Mouse (Mus musculus) cerebellum, postnatal 10 days (tissue): ENCODE results near the gene Jade2.

ENCODE experiments used
- DNase-seq, 2 experiments: peaks; one replicate each; pipeline ENCODE4 v3.0.0; 2021; ENCODE audit warnings: mixed read lengths in 2 of 2

Gene Jade2

GRCm38 (mm10) chr11:51856616-51857080, 805 bp downstream of the Jade2 start:
- peak; percentile 56 to 62 for DNase-seq

GRCm38 (mm10) chr11:51855818-51856615, 1.4 kb downstream of the Jade2 start:
- DNase-seq = peak; percentile 77 to 82

GRCm38 (mm10) chr11:51854981-51855817, 2.3 kb downstream of the Jade2 start:
- peak; percentile 89 to 91 for DNase-seq

- DNase-seq = no peak
Measured at GRCm38 (mm10) chr11:51852595-51852994, 4.9 kb downstream of the Jade2 start.

- DNase-seq = no peak
Measured at GRCm38 (mm10) chr11:51852091-51852521, 5.3 kb downstream of the Jade2 start.

- DNase-seq = no peak
Measured at GRCm38 (mm10) chr11:51850741-51851330, 6.6 kb downstream of the Jade2 start.

- no peak for DNase-seq
Measured at GRCm38 (mm10) chr11:51848324-51848723, 9.1 kb downstream of the Jade2 start.

GRCm38 (mm10) chr11:51847902-51848301, 9.6 kb downstream of the Jade2 start:
- DNase-seq = no peak

- DNase-seq = no peak
Measured at GRCm38 (mm10) chr11:51845981-51846883, 11.2 kb downstream of the Jade2 start.

- DNase-seq = peak in 1 of 2 experiments; percentile 30
Measured at GRCm38 (mm10) chr11:51844529-51845098, 12.8 kb downstream of the Jade2 start.

GRCm38 (mm10) chr11:51843898-51844297, 13.6 kb downstream of the Jade2 start:
- no peak for DNase-seq

- DNase-seq = no peak
Measured at GRCm38 (mm10) chr11:51843168-51843567, 14.3 kb downstream of the Jade2 start.

GRCm38 (mm10) chr11:51841149-51841548, 16.3 kb downstream of the Jade2 start:
- DNase-seq = no peak

GRCm38 (mm10) chr11:51840657-51841056, 16.8 kb downstream of the Jade2 start:
- DNase-seq = no peak

GRCm38 (mm10) chr11:51839973-51840372, 17.5 kb downstream of the Jade2 start:
- no peak for DNase-seq

GRCm38 (mm10) chr11:51839106-51839505, 18.3 kb downstream of the Jade2 start:
- DNase-seq = no peak

GRCm38 (mm10) chr11:51837164-51838153, 20.0 kb downstream of the Jade2 start:
- DNase-seq = no peak

GRCm38 (mm10) chr11:51836506-51836905, 20.9 kb downstream of the Jade2 start:
- DNase-seq = no peak

GRCm38 (mm10) chr11:51835598-51835997, 21.9 kb downstream of the Jade2 start:
- DNase-seq = no peak

GRCm38 (mm10) chr11:51834067-51834411, 23.4 kb downstream of the Jade2 start:
- no peak for DNase-seq
